Mouse (Mus musculus) neural tube, embryonic 14.5 days (tissue): ENCODE results near the gene Tead3. TPM values are rescaled to one million over a fixed set of nuclear protein-coding genes. Genes with fewer than 3 reads are reported as not detected.

Source experiments
- ATAC-seq: fragments of 200-750 bp; cut with Nextera tagmentation; 2 replicates; pipeline ENCODE4 v1.8.0; 2017; ENCODE audit warnings: low read depth, mild to moderate bottlenecking, moderate TSS enrichment, moderate library complexity
- H3K27ac ChIP-seq: fragments of 300-500 bp; sonication (generic); 2 replicates; pipeline ENCODE4 v1.5.1; 2014; ENCODE audit warnings: low read depth, mild to moderate bottlenecking, control low read depth, low read length, moderate library complexity, mixed read lengths
- H3K27me3 ChIP-seq: fragments of 300-500 bp; sonication (generic); 2 replicates; pipeline ENCODE4 v1.6.1; 2014; ENCODE audit warnings: low read length; ENCODE audit not compliant: control insufficient read depth, insufficient read depth
- H3K36me3 ChIP-seq: fragments of 300-500 bp; sonication (generic); 2 replicates; pipeline ENCODE4 v1.6.1; 2014; ENCODE audit warnings: low read length, mixed read lengths; ENCODE audit not compliant: control insufficient read depth, insufficient read depth
- H3K4me1 ChIP-seq: fragments of 300-500 bp; sonication (generic); 2 replicates; pipeline ENCODE4 v1.6.1; 2014; ENCODE audit warnings: low read length; ENCODE audit not compliant: control insufficient read depth, insufficient read depth
- H3K4me2 ChIP-seq: fragments of 300-500 bp; sonication (generic); 2 replicates; pipeline ENCODE4 v1.6.1; 2014; ENCODE audit warnings: mild to moderate bottlenecking, low read depth, low read length, control low read depth
- H3K4me3 ChIP-seq: fragments of 300-500 bp; sonication (generic); 2 replicates; pipeline ENCODE4 v1.5.1; 2014; ENCODE audit warnings: low read depth, low read length, control low read depth, mixed read lengths
- H3K9ac ChIP-seq: fragments of 300-500 bp; sonication (generic); replicated peaks from 2 replicates; pipeline ENCODE4 v1.6.1; 2014; ENCODE audit warnings: low read depth, mild to moderate bottlenecking, control low read depth, low read length, mixed read lengths
- H3K9me3 ChIP-seq: fragments of 300-500 bp; sonication (generic); 2 replicates; pipeline ENCODE4 v1.6.1; 2016; ENCODE audit warnings: low read length; ENCODE audit not compliant: control insufficient read depth
- WGBS: fragments of 180-500 bp; shearing (Covaris S2); extraction: QIAGEN DNeasy Blood & Tissue Kit; methylation state at CpG from one replicate; pipeline ENCODE4 v1.1.7; 2014; 5-methylcytosine and 5-hydroxymethylcytosine counted together
- polyA plus RNA-seq: library from polyadenylated mRNA; unstranded; fragments of >200 nt; fragmentation: Nextera tagmentation; extraction: Ambion mirVana; gene quantifications from 2 replicates; pipeline ENCODE4 v1.2.1, GENCODE M21; 2014

Tead3 gene
- 1.2 and 1.6 TPM in 2 replicates for polyA plus RNA-seq

GRCm38 (mm10) chr17:28350466-28351352 is at the start of gene Tead3:
Gene Tead3 (minus strand): TSS chr17:28350817.
- H3K4me1 ChIP-seq: peaks cover 10% of the 10 kb centered on the region
- peak; percentile 80 for ATAC-seq
- H3K27ac ChIP-seq: 0 out of 2 replicates have a peak within 1 kb of the TSS, but pooled peaks have one; percentile 16
- H3K27me3 ChIP-seq: peaks cover 11% of the 10 kb centered on the region
- H3K4me3 ChIP-seq: peak within 1 kb of the TSS; percentile 47
- no peaks in the 10 kb centered on the region for H3K36me3 ChIP-seq
- no peaks in the 10 kb centered on the region for H3K9me3 ChIP-seq
- H3K9ac ChIP-seq: peak within 1 kb of the TSS; percentile 53
- peak within 1 kb of the TSS; percentile 74 for H3K4me2 ChIP-seq
- WGBS: under 1% methylated on average over 42 of the region's 73 CpGs

GRCm38 (mm10) chr17:28394994-28395393 is 44.4 kb upstream of the Tead3 start:
- Histone ChIP-seq H3K36me3 (no peaks in the 10 kb centered on the region; the same call in 1 of the 2 replicates), H3K4me1 (no peaks in the 10 kb centered on the region), H3K9ac (no peak overlapping the region), H3K4me3 (no peak overlapping the region), H3K27me3 (no peaks in the 10 kb centered on the region), H3K4me2 (no peak overlapping the region), H3K9me3 (no peaks in the 10 kb centered on the region), H3K27ac (no peak overlapping the region)
- 90% methylated on average over 7 of the region's 7 CpGs for WGBS
- no peak for ATAC-seq

GRCm38 (mm10) chr17:28394051-28394765 is 43.6 kb upstream of the Tead3 start:
- H3K9me3 ChIP-seq: no peaks in the 10 kb centered on the region
- no peaks in the 10 kb centered on the region for H3K4me1 ChIP-seq
- WGBS: 88% methylated on average over 15 of the region's 15 CpGs
- H3K27me3 ChIP-seq: no peaks in the 10 kb centered on the region
- H3K36me3 ChIP-seq: no peaks in the 10 kb centered on the region; the same call in 1 of the 2 replicates
- H3K9ac ChIP-seq: no peak overlapping the region
- H3K4me2 ChIP-seq: no peak overlapping the region
- no peak overlapping the region for H3K27ac ChIP-seq
- ATAC-seq: no peak
- H3K4me3 ChIP-seq: no peak overlapping the region

- no peak overlapping the region for H3K4me3 ChIP-seq
- no peaks in the 10 kb centered on the region for H3K27me3 ChIP-seq
- 10% methylated on average over 23 of the region's 25 CpGs for WGBS
- no peaks in the 10 kb centered on the region for H3K36me3 ChIP-seq
- no peak overlapping the region for H3K9ac ChIP-seq
- H3K4me2 ChIP-seq: no peak overlapping the region
- H3K4me1 ChIP-seq: no peaks in the 10 kb centered on the region
- H3K27ac ChIP-seq: no peak overlapping the region
- no peaks in the 10 kb centered on the region for H3K9me3 ChIP-seq
- ATAC-seq: no peak
Observed at GRCm38 (mm10) chr17:28391568-28392432, 41.2 kb upstream of the Tead3 start.

- 91% methylated on average over 3 of the region's 3 CpGs for WGBS
- H3K9me3 ChIP-seq: no peaks in the 10 kb centered on the region
- no peak overlapping the region for H3K27ac ChIP-seq
- no peak overlapping the region for H3K4me3 ChIP-seq
- no peaks in the 10 kb centered on the region for H3K36me3 ChIP-seq
- no peaks in the 10 kb centered on the region for H3K4me1 ChIP-seq
- no peak for ATAC-seq
- H3K4me2 ChIP-seq: no peak overlapping the region
- H3K27me3 ChIP-seq: no peaks in the 10 kb centered on the region
- H3K9ac ChIP-seq: no peak overlapping the region
Observed at GRCm38 (mm10) chr17:28388534-28388933, 37.9 kb upstream of the Tead3 start.

GRCm38 (mm10) chr17:28386150-28386905 is 35.7 kb upstream of the Tead3 start:
- H3K27me3 ChIP-seq: no peaks in the 10 kb centered on the region
- no peak overlapping the region for H3K9ac ChIP-seq
- peak overlapping the region; percentile 50 for H3K4me2 ChIP-seq
- 0 out of 2 replicates have a peak overlapping the region, but pooled peaks have one; percentile 22 for H3K27ac ChIP-seq
- H3K4me3 ChIP-seq: no peak overlapping the region; the same call in 1 of the 2 replicates
- H3K9me3 ChIP-seq: no peaks in the 10 kb centered on the region
- 4% methylated on average over 23 of the region's 23 CpGs for WGBS
- H3K4me1 ChIP-seq: no peaks in the 10 kb centered on the region
- ATAC-seq: peak; percentile 49; the same call in 1 of the 2 replicates
- no peaks in the 10 kb centered on the region for H3K36me3 ChIP-seq

GRCm38 (mm10) chr17:28384298-28384697 is 33.7 kb upstream of the Tead3 start:
- no peaks in the 10 kb centered on the region for H3K9me3 ChIP-seq
- no peaks in the 10 kb centered on the region for H3K27me3 ChIP-seq
- no peak overlapping the region for H3K27ac ChIP-seq
- WGBS: 60% methylated on average over 4 of the region's 4 CpGs
- ATAC-seq: no peak
- no peak overlapping the region for H3K4me2 ChIP-seq
- H3K4me1 ChIP-seq: no peaks in the 10 kb centered on the region
- no peak overlapping the region for H3K4me3 ChIP-seq
- no peaks in the 10 kb centered on the region for H3K36me3 ChIP-seq
- H3K9ac ChIP-seq: no peak overlapping the region

GRCm38 (mm10) chr17:28380255-28380654 is 29.6 kb upstream of the Tead3 start:
- no peak overlapping the region for H3K4me2 ChIP-seq
- H3K27me3 ChIP-seq: peaks cover 6% of the 10 kb centered on the region; the same call in 1 of the 2 replicates
- no peak overlapping the region for H3K27ac ChIP-seq
- no peak for ATAC-seq
- WGBS: 12% methylated on average over 6 of the region's 6 CpGs
- no peaks in the 10 kb centered on the region for H3K4me1 ChIP-seq
- H3K36me3 ChIP-seq: no peaks in the 10 kb centered on the region
- no peaks in the 10 kb centered on the region for H3K9me3 ChIP-seq
- no peak overlapping the region for H3K4me3 ChIP-seq
- no peak overlapping the region for H3K9ac ChIP-seq
